Mouse (Mus musculus) myocyte (in vitro differentiated cells): ENCODE measurements around the gene Magi3.
A peak's percentile ranks its signal among the peaks of the same experiment; 100 is the strongest.

Experiments
- CEBPB ChIP-seq: IDR thresholded peaks from 2 replicates; pipeline ENCODE4 v1.6.1; 2011; ENCODE audit warnings: mild to moderate bottlenecking, moderate library complexity; ENCODE audit not compliant: poor library complexity, insufficient read depth, severe bottlenecking
- E2F4 ChIP-seq: IDR thresholded peaks from one replicate; pipeline ENCODE4 v1.6.1; 2011; ENCODE audit warnings: mild to moderate bottlenecking, control low read depth, moderate library complexity; ENCODE audit not compliant: insufficient read depth
- MAX ChIP-seq: IDR thresholded peaks from one replicate; pipeline ENCODE4 v1.6.1; 2011; ENCODE audit warnings: low read depth, mild to moderate bottlenecking, control low read depth
- MYOD1 ChIP-seq, 3 experiments: IDR thresholded peaks; one replicate each; pipeline ENCODE4 v1.6.1; 2011; ENCODE audit warnings: control low read depth in 2 of 3, low read depth in 2 of 3, mild to moderate bottlenecking in 2 of 3, moderate library complexity in 1 of 3; ENCODE audit not compliant: insufficient read length in 2 of 3, control insufficient read depth in 1 of 3
- POLR2A ChIP-seq: IDR thresholded peaks from one replicate; pipeline ENCODE4 v1.6.1; 2011; ENCODE audit warnings: low read depth, mild to moderate bottlenecking, control low read depth, moderate library complexity; ENCODE audit not compliant: insufficient read length
- POLR2AphosphoS2 ChIP-seq: IDR thresholded peaks from one replicate; pipeline ENCODE4 v1.6.1; 2011; ENCODE audit warnings: low read depth, control low read depth; ENCODE audit not compliant: insufficient read length
- REST ChIP-seq: IDR thresholded peaks from one replicate; pipeline ENCODE4 v1.6.1; 2011; ENCODE audit warnings: mild to moderate bottlenecking, control low read depth, moderate library complexity; ENCODE audit not compliant: insufficient read depth, insufficient read length
- TCF12 ChIP-seq: IDR thresholded peaks from one replicate; pipeline ENCODE4 v1.6.1; 2011; ENCODE audit warnings: mild to moderate bottlenecking, control low read depth; ENCODE audit not compliant: poor library complexity, insufficient read depth, severe bottlenecking
- TCF3 ChIP-seq: IDR thresholded peaks from one replicate; pipeline ENCODE4 v1.6.1; 2011; ENCODE audit warnings: low read depth, control low read depth; ENCODE audit not compliant: insufficient read length
- USF1 ChIP-seq: IDR thresholded peaks from one replicate; pipeline ENCODE4 v1.6.1; 2011; ENCODE audit warnings: low read depth, mild to moderate bottlenecking, control low read depth, moderate library complexity

DNA sequence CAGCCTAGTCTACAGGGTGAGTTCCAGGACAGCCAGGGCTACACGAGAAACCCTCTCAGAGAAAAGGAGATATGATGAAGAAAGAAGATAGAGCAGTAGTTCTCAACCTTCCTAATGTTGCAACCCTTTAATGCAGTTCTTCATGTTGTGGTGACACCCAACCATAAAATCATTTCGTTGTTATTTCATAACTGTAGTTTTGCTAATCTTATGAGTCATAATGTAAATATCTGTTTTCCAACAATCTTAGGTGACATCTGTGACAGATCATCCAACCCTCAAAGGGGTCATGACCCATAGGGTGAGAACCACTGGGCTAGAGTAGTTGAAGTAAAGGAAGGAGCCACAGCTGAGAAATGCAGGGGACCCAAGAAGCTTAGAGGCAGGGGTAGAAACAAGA is 35.9 kb downstream of the Magi3 start:
- TF ChIP-seq POLR2A, result no peak
- no peak for TF ChIP-seq TCF3
- TF ChIP-seq MYOD1 (IDR thresholded peaks at IDR 0.05; ENCODE audit: control insufficient read depth in 1 of 3, insufficient read length in 2 of 3, low read depth in 2 of 3), result no peak
- TF ChIP-seq TCF12, result no peak
- TF ChIP-seq MAX, result no peak
- no peak for TF ChIP-seq POLR2AphosphoS2
- no peak for TF ChIP-seq REST
- TF ChIP-seq CEBPB, result peak; percentile 58; the same call in 1 of the 2 replicates
- TF ChIP-seq USF1, result no peak
- no peak for TF ChIP-seq E2F4
